Mouse (Mus musculus) mouse embryonic stem cell (cell line): ENCODE results near the gene Fbxl17.

Experiments used
- in situ Hi-C, 2 experiments: fragments of 300-500 bp; cut with MboI; formaldehyde crosslinking; loops; 1 replicate in 1 of 2; 3 replicates in 1 of 2; pipeline ENCODE4 v1.14.3; 2019 to 2020; ENCODE audit warnings: low sequenced_read_pairs in 2 of 2, low pct_unique_long_range_greater_than_20kb in 1 of 2, mixed read lengths in 1 of 2; ENCODE audit not compliant: unreplicated experiment in 1 of 2

Gene Fbxl17

DNA sequence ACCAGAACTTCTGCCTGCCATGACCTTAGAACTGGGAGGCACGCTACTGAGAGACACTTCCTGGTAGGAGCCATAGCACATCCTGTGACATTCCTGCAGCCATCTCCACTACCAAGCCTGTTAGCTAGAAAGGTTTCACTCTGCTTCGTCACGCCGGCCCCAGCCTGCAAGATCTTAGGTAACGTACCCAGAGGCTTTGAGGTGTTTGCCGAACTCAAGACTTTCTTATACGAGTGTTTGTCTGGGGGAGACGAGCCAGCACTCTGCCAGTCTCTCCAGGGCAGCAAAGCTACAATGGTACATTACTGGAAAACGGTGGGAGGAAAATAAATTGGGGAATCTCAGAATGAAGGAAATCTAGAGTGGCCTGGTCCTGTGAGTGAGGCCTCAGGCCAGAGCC lies 292.1 kb downstream of the Fbxl17 start:
- in situ Hi-C loops: no loop called here

DNA sequence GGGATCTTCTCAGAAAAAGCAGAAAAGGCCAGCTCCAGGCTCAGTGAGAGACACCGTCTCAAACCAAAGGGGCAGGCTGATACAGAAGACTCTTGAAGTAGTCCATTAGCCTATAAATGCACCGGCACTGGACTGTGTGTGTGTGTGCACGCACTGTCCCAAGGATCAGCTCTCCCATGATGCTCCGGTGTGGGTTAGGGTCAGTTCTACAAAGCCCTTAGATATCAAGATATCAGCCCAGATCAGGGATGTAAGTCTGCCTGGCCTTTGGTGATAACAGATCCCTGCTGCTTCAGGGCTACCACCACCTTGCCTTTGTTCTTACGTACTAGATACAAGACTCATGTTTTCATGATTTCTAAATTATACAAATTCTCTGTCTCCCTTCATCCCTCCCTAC lies 294.5 kb downstream of the Fbxl17 start:
- in situ Hi-C loops: no loop called here

DNA sequence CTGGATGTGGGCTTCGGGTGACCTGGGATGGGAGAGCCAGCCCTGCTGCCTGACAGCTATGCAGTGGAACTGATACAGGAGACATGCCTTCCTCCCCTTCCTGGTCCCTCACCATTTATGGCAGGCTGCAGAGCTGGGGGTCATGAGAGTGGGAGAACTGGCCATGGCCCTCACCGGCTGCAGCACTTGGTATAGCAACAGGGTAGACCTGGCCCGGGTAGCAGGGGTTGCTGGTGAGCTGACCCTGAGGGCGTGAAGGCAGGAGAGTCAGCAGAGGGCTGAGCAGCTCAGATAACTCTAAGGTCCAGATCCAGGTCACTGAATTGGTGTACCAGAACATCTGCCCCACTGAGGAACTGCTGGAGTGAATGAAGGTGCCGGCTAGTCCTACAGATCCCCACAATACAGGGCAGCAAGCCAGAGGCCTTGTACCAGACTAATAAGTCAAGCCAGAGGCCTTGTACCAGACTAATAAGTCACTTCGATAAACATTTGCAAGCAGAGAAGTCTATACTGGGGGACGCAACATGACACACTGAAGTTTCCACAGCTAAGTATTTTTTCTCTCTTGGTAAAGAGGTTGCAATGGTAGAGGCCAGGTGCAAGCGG lies 296.1 kb downstream of the Fbxl17 start:
- in situ Hi-C loops: no loop called here

DNA sequence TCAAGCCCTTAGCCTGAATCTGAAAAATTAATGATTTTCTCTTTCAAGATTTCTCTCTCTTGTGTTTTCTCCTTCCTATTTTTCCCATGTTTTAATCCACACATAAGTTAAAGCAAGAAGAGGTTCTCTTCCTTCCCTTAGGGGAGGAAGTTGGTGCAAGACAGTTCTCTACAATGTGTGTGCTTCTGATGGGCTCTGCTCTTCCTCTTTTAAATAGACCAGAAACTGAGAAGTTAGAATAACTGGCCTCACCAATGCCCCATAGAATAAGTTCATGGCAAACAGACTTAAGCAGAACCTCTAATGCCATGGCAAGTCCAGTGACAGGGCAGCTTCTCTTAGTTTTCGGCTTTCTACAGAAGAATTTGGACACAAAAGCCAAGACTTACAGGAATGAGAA lies 301.1 kb downstream of the Fbxl17 start:
- in situ Hi-C loops: no loop called here

DNA sequence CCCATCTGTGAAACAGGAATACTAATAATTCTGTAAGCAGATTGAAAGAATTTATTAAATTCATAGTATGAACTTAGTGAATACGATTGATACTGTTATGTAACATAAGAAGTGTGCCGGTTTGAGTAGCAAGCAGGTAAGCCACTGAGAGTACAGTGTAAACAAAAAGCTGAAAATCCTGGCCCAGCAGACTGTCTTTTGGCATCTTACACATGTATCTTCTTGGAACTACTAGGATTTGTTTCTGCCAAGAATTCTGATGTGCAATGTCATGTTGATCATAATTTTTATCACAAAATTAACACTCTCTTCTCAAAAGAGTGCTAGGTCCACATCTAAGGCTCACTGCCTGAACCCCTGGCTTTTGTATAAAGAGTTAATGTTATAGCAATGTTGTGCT lies 304.3 kb downstream of the Fbxl17 start:
- in situ Hi-C loops: no loop called here

DNA sequence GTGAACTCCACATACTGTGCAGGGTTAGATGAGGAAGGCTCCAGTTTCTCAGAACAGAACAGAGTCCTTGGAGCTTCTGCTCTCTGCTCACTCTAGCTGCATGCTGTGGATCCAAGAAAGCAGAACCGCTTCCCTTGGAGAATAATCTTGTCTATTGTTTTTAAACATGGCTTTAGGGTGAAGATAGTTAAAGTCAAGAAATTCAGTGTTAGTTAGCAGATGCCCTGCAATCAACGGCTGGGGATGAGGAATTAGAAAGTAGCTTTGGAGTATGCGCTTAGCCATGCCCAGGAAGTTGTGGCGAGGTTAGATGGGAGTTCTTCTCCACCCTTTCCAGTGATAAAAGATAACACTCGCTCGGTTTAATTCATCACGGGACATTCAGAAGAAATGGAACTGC lies 306.6 kb downstream of the Fbxl17 start:
- in situ Hi-C loops: no loop called here

DNA sequence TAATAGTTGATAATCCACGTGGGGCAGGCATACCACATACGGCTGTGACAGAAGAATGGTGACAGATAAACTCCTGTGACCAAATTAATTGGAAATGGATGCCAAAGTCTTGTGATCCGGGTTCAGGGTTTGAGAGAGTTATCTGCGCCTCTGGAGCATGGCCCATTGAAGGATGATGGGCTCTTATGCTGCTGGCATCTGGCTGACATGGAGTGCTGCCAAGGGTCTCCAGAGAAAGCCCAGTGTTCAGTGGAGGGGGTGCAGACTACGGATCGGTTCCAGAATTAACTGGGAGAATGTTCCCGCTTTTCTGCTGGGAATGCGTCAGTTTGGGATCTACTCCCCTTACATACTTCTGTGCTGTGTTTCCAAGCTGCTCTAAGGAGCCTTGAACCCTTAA lies 308.5 kb downstream of the Fbxl17 start:
- in situ Hi-C loops: no loop called here

DNA sequence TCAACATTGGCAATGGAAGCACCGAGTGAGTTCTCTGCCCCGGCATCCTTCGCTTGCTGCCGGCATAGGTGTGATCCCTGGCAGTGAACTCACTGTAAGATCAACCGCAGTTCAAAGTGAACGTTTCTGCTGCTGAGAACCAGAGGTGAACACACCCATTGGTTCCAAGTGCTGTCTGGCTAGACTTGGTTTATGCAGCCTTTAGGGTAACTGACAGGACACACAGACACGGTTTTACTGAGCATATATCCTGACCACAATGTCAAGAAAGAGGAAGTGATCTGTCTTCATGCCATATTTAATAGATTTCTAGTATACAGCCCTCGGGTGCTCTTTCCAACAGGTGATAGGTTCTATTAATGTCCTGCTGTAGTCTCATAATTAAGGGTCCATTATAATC lies 310.5 kb downstream of the Fbxl17 start:
- in situ Hi-C loops: no loop called here

DNA sequence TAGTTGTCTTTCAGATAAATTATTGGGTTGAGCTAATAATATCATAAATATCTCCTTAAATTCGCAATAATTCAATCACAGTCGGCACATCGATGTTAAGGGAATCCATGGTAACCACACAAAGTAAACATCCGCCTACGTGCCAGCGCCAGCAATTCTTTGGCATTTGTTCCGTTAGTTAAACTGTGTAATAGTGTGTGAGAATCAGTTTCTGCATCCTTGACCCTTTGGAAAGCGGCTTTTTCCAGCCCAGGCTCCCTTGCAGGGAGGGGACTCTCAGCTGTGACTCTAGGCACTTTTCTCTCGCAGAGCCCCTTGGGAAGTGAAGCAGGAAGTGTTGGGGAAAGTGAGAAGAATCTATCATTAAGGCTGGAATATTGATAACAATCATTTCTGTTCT lies 314.3 kb downstream of the Fbxl17 start:
- in situ Hi-C loops: no loop called here

DNA sequence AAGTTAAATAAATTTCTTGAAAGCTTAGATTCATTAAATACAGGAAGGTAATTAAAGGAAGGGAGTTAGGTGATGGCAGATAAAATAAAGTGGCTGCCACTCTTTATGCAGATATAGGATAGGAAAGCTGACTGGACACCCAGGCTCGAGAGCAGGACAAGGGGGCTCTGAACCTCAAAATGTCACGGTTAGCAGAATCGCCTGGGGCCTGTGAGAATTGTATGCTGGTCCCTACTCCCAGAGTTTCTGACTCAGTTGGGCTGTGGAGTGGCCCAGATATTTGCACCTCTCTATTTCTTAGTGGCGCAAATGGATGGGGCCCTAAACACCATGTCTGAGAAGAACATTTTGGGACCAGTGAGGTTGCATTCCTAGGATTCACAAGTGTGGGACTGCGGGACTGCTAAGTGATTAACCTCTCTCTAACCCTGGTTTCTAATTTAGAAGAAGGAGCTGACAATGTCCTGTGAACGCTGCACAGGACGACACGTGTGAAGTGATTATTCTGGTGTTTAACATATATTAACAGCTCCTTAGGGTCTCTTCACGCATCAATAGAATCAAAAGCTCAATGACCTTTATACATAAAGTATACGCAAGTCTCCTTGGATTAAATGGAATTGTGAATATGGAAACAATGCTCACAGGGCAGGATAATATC lies 314.8 kb downstream of the Fbxl17 start:
- in situ Hi-C loops: no loop called here

DNA sequence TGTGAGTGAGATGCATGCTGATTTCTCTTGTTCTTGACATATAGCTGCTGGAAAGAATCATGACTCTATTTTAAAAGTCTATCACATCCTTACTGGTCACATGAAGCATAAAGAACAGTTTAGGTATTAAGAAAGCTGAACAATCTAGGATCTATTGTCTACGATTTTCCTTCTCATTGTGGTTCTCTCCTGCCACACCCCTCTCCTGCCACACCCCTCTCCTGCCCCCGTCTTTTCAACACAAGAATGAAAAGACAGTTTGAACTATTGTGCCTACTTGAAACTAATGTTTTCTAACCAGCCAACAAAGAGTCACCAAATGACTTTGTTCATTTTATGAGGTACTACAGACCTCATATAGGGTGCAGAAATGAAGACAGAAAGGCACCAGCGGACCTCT lies 316.4 kb downstream of the Fbxl17 start:
- in situ Hi-C loops: no loop called here

DNA sequence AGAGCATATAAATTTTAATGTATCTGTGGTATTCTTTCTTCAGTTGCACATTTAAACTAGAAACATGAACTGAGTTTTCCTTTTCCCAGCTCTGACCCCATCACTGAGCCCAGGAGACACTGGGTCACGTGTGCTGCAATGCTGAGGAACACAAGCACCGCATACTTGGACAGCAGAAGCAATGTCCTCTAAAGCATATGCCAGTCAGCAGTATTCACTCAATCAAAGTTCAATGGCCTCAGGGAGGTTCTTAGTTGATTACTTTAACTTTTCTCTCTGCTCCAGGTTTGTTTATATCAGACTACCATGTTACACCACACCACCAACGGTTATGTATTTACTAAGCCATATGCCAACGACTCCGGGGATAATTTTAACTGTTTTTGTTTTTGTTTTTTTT lies 318.2 kb downstream of the Fbxl17 start:
- in situ Hi-C loops: no loop called here

DNA sequence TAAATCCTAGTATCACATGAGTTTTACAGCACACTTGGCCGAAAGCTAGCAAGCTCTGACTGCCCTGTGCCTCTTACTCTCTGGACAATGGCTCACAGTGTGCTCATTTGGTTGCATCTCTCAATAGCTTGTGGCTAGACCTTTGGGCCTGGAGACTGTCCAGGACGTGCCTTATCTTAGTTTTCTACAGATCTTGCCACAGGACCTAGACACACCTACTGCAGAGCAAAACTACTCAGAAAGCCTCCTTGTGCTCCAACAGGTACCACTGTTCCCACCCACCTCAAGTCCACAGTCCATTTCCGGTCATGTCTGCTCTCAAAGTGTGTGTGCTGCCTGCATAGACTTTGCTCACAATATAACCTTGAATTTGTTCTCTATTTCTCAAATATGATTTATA lies 319.8 kb downstream of the Fbxl17 start:
- in situ Hi-C loops: no loop called here

DNA sequence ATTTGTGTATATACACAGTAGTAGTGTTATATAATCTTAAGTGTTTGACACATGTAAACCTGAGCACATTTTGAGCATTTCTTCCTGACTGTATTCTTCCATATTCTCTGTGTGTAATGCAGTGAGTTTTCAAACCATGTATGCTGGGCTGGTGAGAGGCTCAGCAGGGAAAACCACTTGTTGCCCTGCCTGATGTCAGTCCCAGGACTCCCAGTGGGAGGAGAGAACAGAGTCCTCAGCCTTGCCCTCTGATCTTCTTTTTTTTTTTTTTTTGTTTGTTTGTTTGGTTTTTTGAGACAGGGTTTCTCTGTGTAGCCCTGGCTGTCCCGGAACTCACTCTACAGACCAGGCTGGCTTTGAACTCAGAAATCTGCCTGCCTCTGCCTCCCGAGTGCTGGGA lies 321.5 kb downstream of the Fbxl17 start:
- in situ Hi-C loops: no loop called here

DNA sequence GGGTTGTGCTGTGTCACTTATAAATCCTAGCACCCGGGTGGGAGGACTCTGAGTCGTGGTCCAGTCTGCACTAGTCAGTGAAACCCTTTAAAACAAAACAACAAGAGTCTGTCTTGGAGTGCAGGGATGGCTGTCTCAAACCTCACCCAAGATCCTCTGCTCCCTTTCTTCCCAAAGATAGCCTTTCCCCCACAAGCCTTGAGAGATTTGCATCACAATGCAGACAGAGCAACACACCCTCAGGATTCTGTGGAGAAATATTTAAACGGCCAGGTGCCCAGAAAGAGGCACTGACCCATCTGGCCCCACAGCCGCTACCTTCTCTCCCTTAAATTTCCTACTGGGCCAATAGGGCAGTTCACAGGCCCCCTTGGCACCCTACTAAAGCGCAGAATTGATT lies 323.4 kb downstream of the Fbxl17 start:
- in situ Hi-C loops: no loop called here

DNA sequence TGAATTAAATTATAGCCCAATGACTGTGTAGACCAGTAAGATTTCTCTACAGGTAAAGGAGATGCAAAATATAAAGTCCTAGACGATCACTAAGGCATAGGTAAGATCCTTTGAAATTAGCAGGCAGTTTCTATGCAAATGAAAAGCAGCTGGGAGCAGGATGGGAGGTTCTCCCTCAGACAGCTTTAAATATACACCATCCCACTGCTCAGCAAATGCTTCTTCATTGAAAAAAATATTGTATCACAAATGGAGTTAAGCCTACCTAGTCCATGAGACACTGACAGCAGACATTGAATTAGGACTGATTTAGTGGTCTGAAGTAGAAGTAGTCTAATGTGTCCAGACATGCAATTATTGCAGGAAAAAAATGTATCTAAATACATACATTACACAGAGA lies 327.1 kb downstream of the Fbxl17 start:
- in situ Hi-C loops: no loop called here

DNA sequence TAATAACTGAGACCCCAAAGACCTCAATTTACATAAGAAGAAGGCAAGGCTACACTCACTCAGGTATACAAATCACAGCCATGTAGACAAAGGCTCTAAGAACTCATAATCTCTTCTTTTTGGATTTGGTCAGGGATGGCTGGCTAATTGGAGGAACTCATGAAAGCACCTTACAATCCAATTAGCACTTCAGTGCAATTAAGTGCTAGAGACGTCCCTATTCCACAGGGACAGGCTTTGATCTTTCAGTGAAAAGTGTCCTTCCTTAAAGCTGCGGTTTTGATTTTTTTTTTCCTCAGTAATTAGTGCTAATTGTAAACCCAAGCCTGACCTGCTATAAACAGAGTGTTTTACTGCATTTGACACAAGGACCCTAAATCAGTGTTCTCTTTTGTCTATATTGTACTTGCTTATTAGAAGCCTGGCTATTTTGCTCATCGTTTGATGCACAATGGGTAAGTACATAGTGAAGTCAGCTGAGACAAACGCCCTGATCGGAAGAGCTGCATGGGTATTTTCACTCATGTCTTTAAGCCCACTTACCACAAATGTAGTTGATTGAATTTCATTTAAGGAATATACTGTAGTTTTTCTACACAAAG lies 327.8 kb downstream of the Fbxl17 start:
- in situ Hi-C loops: no loop called here

DNA sequence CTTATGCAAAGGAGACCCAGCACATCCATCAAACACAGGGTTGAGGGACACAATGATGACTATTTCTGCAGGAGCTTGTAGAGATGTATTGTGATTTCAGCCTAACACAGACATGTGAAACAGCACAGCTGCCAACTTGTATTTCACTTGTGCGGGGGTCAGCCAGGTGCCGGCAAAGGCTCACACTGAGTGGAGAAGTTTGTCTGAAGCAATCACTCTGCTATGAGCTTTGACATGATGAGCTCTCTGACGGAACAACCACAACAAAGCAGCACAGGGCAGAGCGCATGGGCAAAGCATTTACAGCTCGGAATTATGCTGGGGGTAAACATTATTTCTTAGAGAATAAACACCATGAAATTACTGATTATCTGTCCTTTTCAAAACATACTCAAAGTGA lies 328.6 kb downstream of the Fbxl17 start:
- in situ Hi-C loops: no loop called here

DNA sequence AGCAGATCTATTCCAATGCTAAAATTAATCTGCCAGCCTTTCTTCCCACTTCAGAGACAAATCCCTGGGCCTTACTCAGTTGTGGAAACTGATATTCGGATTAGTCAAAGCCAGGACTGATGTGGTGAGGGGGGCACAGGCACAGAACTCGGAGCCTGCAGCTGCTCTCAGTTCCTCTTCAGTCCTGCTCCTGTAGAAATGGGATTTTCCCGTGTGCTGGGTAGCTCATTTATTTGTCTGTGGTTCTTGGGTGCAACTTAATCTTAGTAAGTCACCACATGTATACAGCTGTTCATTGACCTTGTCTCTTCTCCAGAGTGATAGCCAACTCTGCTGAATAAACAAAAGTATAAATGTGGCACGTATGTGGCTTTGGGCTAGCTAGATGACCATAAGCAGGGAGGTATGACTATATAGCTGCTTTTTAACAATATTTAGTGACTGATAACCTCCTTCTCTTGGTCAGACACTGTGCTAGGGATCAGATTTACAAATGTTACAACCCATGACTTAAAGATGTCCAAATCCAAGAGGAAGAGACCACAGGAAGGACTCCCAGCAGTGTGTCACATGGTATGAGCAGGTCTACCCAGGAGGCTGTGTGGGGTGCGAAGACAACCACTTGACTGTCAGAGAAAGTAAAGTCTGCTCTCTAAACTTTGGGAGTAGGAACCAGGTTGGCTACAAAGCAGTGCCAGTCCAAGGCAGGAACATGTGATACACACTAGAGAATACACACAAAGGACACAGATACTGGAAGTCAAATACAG lies 331.6 kb downstream of the Fbxl17 start:
- in situ Hi-C loops: no loop called here

DNA sequence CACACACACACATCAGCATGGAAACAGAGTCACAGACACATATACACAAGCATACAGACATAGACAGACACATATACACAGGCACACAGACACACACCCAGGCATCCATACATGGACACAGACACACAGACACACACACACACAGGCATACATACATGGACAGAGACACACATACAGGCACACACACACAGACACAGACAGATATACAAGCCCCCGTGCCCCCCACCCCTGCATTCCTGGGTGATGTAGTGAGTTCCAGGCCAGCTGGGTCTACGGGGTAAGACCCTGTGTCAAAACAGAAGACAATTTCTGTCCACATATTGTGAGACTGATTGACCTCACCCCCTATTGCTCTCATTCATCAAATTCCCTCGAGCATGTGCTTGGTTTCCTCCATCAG lies 332.6 kb downstream of the Fbxl17 start:
- in situ Hi-C loops: no loop called here
